Mouse (Mus musculus) large intestine, adult 2 months (tissue): ENCODE data around the gene Olfr930. TPM values are rescaled to one million over a fixed set of nuclear protein-coding genes. Genes with fewer than 3 reads are reported as not detected.

Experiments used
- DNase-seq: peaks from one replicate; pipeline ENCODE4 v3.0.0-alpha.2; 2012; ENCODE audit warnings: low read depth, low spot score
- WGBS: fragments of 180-500 bp; shearing (Covaris S2); methylation state at CpG from one replicate; pipeline ENCODE4 v1.1.7; 2018; 5-methylcytosine and 5-hydroxymethylcytosine counted together
- polyA plus RNA-seq: library from polyadenylated mRNA; depleted of rRNA; stranded (reverse); fragments of >200 nt; gene quantifications from 2 replicates; pipeline ENCODE4 v1.2.3, GENCODE M21; 2012; rRNA removed

Gene Olfr930
- not detected in 2 replicates for polyA plus RNA-seq

DNA sequence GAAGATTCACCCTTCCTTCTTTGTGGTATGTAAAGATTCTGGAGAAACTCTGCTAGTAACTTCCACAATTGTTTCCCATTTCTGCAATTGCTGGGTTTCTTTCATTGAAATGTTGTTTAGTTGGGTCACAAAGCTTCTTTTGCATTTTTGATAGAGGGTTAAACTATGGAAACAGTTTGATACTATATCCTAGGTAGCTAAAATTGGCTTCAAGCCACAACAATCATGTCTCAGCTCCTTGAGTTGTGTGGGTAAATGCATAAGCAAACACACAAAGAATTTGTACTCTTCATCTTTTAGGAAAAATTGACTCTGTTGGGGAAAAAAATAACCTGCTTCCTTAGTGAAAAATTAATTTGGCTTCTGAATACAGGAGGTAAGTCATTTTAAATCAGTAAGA lies at the start of gene Olfr930:
Olfr930 (plus strand) TSS at position 301 of the 400 bp plus-strand sequence.
- no peak for DNase-seq

DNA sequence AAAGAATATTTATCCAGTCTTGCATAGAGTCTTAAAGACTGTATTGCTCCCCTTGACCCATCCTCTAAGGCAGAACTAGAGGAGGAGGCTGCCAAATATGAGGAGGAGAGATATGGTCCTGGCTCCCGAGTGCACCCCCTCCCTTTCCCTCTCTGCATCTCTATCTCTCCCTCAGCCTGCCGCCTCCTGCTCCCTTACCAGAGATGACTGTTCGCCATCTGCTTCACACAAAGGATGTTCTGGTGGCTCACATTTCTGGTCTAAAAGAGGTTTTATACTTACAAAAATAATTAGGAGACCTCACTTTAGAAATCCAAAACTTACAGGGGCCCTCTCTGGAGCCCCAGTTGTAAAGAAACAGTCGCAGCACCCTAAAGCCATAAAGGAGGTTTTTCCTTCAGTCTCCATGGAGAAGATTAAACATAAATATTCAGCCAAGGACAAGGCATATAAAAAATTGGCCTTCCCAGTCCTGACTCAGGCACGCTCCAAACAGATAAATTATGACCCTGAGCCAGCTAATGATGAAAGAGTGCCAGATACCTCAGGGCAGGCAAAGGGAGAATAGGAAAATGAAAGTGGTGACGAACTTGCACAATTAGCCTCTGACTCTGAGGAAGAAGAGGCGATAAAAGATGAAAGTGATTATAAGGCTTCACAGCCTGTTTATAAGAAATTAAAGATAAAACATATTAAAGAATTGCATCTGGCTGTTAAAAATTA lies 24.0 kb downstream of the Olfr930 start:
- WGBS, result 41% methylated on average over 7 of the region's 7 CpGs

DNA sequence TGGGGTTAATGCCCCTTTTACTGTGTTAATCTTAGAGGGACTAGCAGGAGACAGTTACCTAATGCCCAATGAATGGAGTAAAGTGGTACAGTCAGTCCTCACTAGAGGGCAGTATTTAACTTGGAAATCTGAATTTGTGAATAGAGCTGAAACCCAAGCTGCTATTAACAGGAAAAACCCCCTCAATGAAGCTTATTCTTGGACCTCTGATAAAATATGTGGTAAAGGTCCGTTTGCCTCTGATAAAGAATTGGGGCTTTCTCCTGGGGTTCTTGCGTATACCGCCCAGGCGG lies 24.5 kb downstream of the Olfr930 start:
- WGBS, result 83% methylated on average over 4 of the region's 4 CpGs
- no peak for DNase-seq

More for the DNA sequence above, 24.0 kb downstream of the Olfr930 start:
- no peak for DNase-seq

DNA sequence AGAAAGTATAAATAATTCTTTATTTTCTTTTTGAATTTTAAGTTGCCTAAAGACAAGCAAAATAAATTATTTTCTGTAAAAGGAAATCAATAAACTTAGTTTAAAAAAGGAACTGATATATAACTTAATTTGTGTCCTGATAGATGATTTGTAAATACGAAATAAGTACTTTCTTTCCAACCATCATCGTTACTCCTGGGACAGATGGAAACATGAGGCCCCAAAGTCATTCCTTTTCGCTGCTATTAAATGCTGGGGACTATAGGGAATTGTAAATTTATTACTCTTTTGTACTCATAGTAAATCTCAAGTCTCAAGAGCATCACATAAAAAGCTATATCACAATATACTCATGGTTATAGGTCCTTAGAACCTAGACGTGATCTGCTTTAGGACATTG lies 42.4 kb downstream of the Olfr930 start, which contains the start of gene Olfr933:
Olfr933 (plus strand) TSS at position 301 of the 400 bp plus-strand sequence.
- 70% methylated on average over 4 of the region's 4 CpGs for WGBS
- no peak for DNase-seq

Other genes with a start within 250 kb of the Olfr930 start
- not detected in 2 replicates for gene Olfr919, start 226.1 kb upstream of the Olfr930 start, polyA plus RNA-seq
- gene Vwa5a, start 211.5 kb upstream of the Olfr930 start, polyA plus RNA-seq, result 15.4 and 18.1 TPM in 2 replicates
- gene Olfr920, start 177.5 kb upstream of the Olfr930 start, polyA plus RNA-seq, result 0.06 and 0.15 TPM in 2 replicates
- not detected in 2 replicates for gene Olfr921, start 156.7 kb upstream of the Olfr930 start, polyA plus RNA-seq
- gene Olfr922, start 115.2 kb upstream of the Olfr930 start, polyA plus RNA-seq, result not detected in 2 replicates
- not detected in 2 replicates for gene Olfr923, start 103.3 kb upstream of the Olfr930 start, polyA plus RNA-seq
- not detected in 2 replicates for gene Olfr924, start 85.4 kb upstream of the Olfr930 start, polyA plus RNA-seq
- not detected in 2 replicates for gene Olfr26, start 74.7 kb upstream of the Olfr930 start, polyA plus RNA-seq
- not detected in 2 replicates for gene Olfr926, start 52.7 kb upstream of the Olfr930 start, polyA plus RNA-seq
- not detected in 2 replicates for gene Olfr933, start 42.5 kb downstream of the Olfr930 start, polyA plus RNA-seq
- gene Olfr934, start 58.5 kb downstream of the Olfr930 start, polyA plus RNA-seq, result not detected in 2 replicates
- not detected in 2 replicates for gene Olfr935, start 69.9 kb downstream of the Olfr930 start, polyA plus RNA-seq
- not detected in 2 replicates for gene Olfr146, start 93.6 kb downstream of the Olfr930 start, polyA plus RNA-seq
- not detected in 2 replicates for gene Olfr937, start 135.1 kb downstream of the Olfr930 start, polyA plus RNA-seq
- gene Olfr938, start 149.1 kb downstream of the Olfr930 start, polyA plus RNA-seq, result not detected in 2 replicates
- gene Olfr27, start 198.3 kb downstream of the Olfr930 start, polyA plus RNA-seq, result not detected in 2 replicates
- not detected in 2 replicates for gene Olfr943, start 236.5 kb downstream of the Olfr930 start, polyA plus RNA-seq